Mouse (Mus musculus) heart, postnatal 0 days (tissue): ENCODE measurements around the gene Cd200r1.
A peak's percentile ranks its signal among the peaks of the same experiment; 100 is the strongest.

Experiments
- CTCF ChIP-seq: IDR thresholded peaks from 2 replicates; pipeline ENCODE4 v1.5.1; 2016; ENCODE audit warnings: antibody characterized with exemption, control low read depth, low read depth
- EP300 ChIP-seq: IDR thresholded peaks from 2 replicates; pipeline ENCODE4 v1.6.1; 2016; ENCODE audit warnings: antibody characterized with exemption, low read depth

- TF ChIP-seq CTCF = peak; percentile 77
- TF ChIP-seq EP300 = no peak
These were observed 49.0 kb upstream of the Cd200r1 start for GRCm38 (mm10) chr16:44716305-44717140.
